Mouse (Mus musculus): ENCODE measurements around the gene Man2a2.

Man2a2 gene

GRCm38 (mm10) chr7:80400099-80400498 lies 28.9 kb upstream of the Man2a2 start:
- peak; percentile 78 for DNase-seq (ENCODE audit: low read depth)

GRCm38 (mm10) chr7:80398654-80399444 lies 27.7 kb upstream of the Man2a2 start:
- no peak for DNase-seq (ENCODE audit: low read depth)

GRCm38 (mm10) chr7:80397986-80398385 lies 26.8 kb upstream of the Man2a2 start:
- DNase-seq (ENCODE audit: low read depth) = no peak

GRCm38 (mm10) chr7:80396427-80396826 lies 25.3 kb upstream of the Man2a2 start:
- DNase-seq (ENCODE audit: low read depth) = peak; percentile 53

- peak; percentile 35 for DNase-seq (ENCODE audit: low read depth)
Observed at GRCm38 (mm10) chr7:80394600-80394999, 23.4 kb upstream of the Man2a2 start.

- no peak for DNase-seq (ENCODE audit: low read depth)
Observed at GRCm38 (mm10) chr7:80392119-80392518, 20.9 kb upstream of the Man2a2 start.

- DNase-seq (ENCODE audit: low read depth) = peak; percentile 71
Observed at GRCm38 (mm10) chr7:80387633-80388543, 16.7 kb upstream of the Man2a2 start, which contains the start of gene Fes. Fes (minus strand) TSS chr7:80387946.

- DNase-seq (ENCODE audit: low read depth) = no peak
Observed at GRCm38 (mm10) chr7:80387033-80387632, 16.0 kb upstream of the Man2a2 start.

GRCm38 (mm10) chr7:80386235-80386930 lies 15.2 kb upstream of the Man2a2 start:
- peak; percentile 97 for DNase-seq (ENCODE audit: low read depth)

GRCm38 (mm10) chr7:80382919-80383318 lies 11.7 kb upstream of the Man2a2 start:
- no peak for DNase-seq (ENCODE audit: low read depth)

- DNase-seq (ENCODE audit: low read depth) = peak; percentile 37
Observed at GRCm38 (mm10) chr7:80379531-80379930, 8.4 kb upstream of the Man2a2 start.

GRCm38 (mm10) chr7:80377471-80377870 lies 6.3 kb upstream of the Man2a2 start:
- peak; percentile 73 for DNase-seq (ENCODE audit: low read depth)

- no peak for DNase-seq (ENCODE audit: low read depth)
Observed at GRCm38 (mm10) chr7:80376192-80376591, 5.0 kb upstream of the Man2a2 start.

GRCm38 (mm10) chr7:80375376-80376039 lies 4.3 kb upstream of the Man2a2 start:
- peak; percentile 77 for DNase-seq (ENCODE audit: low read depth)

- DNase-seq (ENCODE audit: low read depth) = no peak
Observed at GRCm38 (mm10) chr7:80374733-80375132, 3.6 kb upstream of the Man2a2 start.

GRCm38 (mm10) chr7:80374280-80374679 lies 3.1 kb upstream of the Man2a2 start:
- no peak for DNase-seq (ENCODE audit: low read depth)

GRCm38 (mm10) chr7:80373850-80374249 lies 2.7 kb upstream of the Man2a2 start:
- DNase-seq (ENCODE audit: low read depth) = no peak

- DNase-seq (ENCODE audit: low read depth) = no peak
Observed at GRCm38 (mm10) chr7:80373352-80373751, 2.2 kb upstream of the Man2a2 start.

GRCm38 (mm10) chr7:80372667-80373066 lies 1.5 kb upstream of the Man2a2 start:
- no peak for DNase-seq (ENCODE audit: low read depth)

GRCm38 (mm10) chr7:80372166-80372565 lies 991 bp upstream of the Man2a2 start:
- no peak for DNase-seq (ENCODE audit: low read depth)

- DNase-seq (ENCODE audit: low read depth) = peak; percentile 77
Observed at GRCm38 (mm10) chr7:80370649-80371040, 530 bp downstream of the Man2a2 start.

All from NIH3T3 (cell line).